Mouse (Mus musculus) cerebellum, postnatal 36 days (tissue): Measurements from ENCODE around the gene Cnot11.

ENCODE experiments used
- DNase-seq, 2 experiments: peaks; one replicate each; pipeline ENCODE4 v3.0.0; 2021 to 2022; ENCODE audit warnings: mixed read lengths in 2 of 2

The Cnot11 gene

GRCm38 (mm10) chr1:39534831-39535230, at the start of gene Cnot11:
Gene Cnot11, plus strand, starts transcription at chr1:39534992.
- no peak for DNase-seq

GRCm38 (mm10) chr1:39487370-39487769, 47.4 kb upstream of the Cnot11 start:
- DNase-seq = no peak

GRCm38 (mm10) chr1:39493165-39493564, 41.6 kb upstream of the Cnot11 start:
- DNase-seq = no peak

- no peak for DNase-seq
These were observed 41.1 kb upstream of the Cnot11 start for GRCm38 (mm10) chr1:39493664-39494063.

GRCm38 (mm10) chr1:39496995-39497394, 37.8 kb upstream of the Cnot11 start:
- DNase-seq = no peak

GRCm38 (mm10) chr1:39497748-39498147, 37.0 kb upstream of the Cnot11 start:
- DNase-seq = no peak

- no peak for DNase-seq
These were observed 35.3 kb upstream of the Cnot11 start for GRCm38 (mm10) chr1:39499485-39499941.

- no peak for DNase-seq
These were observed 31.8 kb upstream of the Cnot11 start for GRCm38 (mm10) chr1:39502817-39503633.

GRCm38 (mm10) chr1:39504261-39504660, 30.5 kb upstream of the Cnot11 start:
- DNase-seq = peak in 1 of 2 experiments; percentile 20

GRCm38 (mm10) chr1:39505600-39505999, 29.2 kb upstream of the Cnot11 start:
- no peak for DNase-seq

GRCm38 (mm10) chr1:39511775-39512174, 23.0 kb upstream of the Cnot11 start:
- no peak for DNase-seq

- DNase-seq = no peak
These were observed 22.6 kb upstream of the Cnot11 start for GRCm38 (mm10) chr1:39512183-39512582.

GRCm38 (mm10) chr1:39515303-39515991, 19.3 kb upstream of the Cnot11 start:
- DNase-seq = peak; percentile 69 to 73

- no peak for DNase-seq
These were observed 13.5 kb upstream of the Cnot11 start for GRCm38 (mm10) chr1:39521326-39521725.

GRCm38 (mm10) chr1:39522519-39522918, 12.3 kb upstream of the Cnot11 start:
- DNase-seq = peak; percentile 21 to 57

- DNase-seq = no peak
These were observed 9.0 kb upstream of the Cnot11 start for GRCm38 (mm10) chr1:39525763-39526162.

- no peak for DNase-seq
These were observed 8.2 kb upstream of the Cnot11 start for GRCm38 (mm10) chr1:39526371-39527167.

GRCm38 (mm10) chr1:39527432-39527831, 7.4 kb upstream of the Cnot11 start:
- DNase-seq = peak; percentile 73 to 77

GRCm38 (mm10) chr1:39528319-39528718, 6.5 kb upstream of the Cnot11 start:
- DNase-seq = no peak

- peak; percentile 75 to 89 for DNase-seq
These were observed 4.4 kb upstream of the Cnot11 start for GRCm38 (mm10) chr1:39530258-39530943.

GRCm38 (mm10) chr1:39531036-39531435, 3.8 kb upstream of the Cnot11 start:
- DNase-seq = no peak

- DNase-seq = no peak
These were observed 875 bp upstream of the Cnot11 start for GRCm38 (mm10) chr1:39533917-39534316.
